Mouse (Mus musculus) right cerebral cortex, postnatal 4 days (tissue): ENCODE measurements around the gene Ptprq.

Experiments used
- DNase-seq: peaks from one replicate; pipeline ENCODE4 v3.0.0-alpha.2; 2022

The Ptprq gene

DNA sequence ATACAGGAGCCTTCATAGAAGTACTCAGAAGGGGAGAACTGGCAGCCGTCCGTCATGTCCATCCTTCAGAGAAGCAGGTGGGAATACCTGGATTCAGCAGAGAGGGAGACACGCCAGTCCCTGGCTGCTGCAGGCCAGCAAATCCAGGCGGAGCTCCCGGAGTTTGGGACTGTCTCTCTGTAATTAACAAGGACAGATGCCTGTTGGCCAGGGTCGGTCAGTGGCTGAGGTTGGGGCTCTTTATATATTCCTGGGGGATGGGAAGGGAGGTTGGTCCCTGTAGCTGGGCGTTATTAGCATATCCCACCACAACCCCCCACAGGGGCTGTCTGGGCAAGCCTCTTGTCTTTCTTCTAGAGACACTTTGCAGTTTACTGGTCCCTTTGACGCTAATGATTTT is 234.0 kb downstream of the Ptprq start, which contains the start of gene Myf5:
Gene Myf5, minus strand, starts transcription at position 265 of the 400 bp plus-strand sequence.
- no peak for DNase-seq

DNA sequence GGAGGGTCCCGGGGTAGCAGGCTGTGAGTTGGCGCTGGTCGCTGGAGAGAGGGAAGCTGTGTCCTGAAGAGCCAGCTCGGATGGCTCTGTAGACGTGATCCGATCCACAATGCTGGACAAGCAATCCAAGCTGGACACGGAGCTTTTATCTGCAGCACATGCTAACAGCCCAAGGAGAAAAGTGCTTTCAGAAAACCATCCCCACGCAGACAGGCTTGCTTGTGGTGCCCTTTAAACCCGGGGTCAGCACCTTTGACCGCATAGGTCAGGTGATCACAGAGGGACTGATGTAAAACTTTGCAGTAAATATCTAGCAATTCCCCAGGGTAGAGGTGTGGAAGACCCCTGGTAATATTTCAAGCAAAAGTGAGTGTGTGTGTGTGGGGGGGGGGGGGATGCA is 235.8 kb downstream of the Ptprq start:
- no peak for DNase-seq

DNA sequence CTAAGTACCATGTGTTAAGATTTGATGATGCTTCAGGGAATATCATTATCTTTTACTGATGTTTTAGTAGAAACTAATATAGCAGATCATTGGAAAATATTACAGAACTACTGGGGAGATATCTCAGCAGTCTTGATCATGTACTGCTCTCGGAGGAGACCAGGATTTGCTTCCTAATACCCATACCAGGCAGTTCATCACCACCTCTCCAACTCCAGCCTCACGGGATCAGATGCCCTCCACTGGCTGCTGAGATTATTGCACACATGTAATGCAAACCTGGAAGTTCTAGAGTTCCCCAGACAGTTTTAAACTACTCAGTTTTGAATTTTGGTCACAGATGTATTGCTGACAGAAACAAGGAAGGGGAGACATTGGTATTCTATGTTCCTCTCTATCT is 246.4 kb downstream of the Ptprq start:
- DNase-seq, result no peak

DNA sequence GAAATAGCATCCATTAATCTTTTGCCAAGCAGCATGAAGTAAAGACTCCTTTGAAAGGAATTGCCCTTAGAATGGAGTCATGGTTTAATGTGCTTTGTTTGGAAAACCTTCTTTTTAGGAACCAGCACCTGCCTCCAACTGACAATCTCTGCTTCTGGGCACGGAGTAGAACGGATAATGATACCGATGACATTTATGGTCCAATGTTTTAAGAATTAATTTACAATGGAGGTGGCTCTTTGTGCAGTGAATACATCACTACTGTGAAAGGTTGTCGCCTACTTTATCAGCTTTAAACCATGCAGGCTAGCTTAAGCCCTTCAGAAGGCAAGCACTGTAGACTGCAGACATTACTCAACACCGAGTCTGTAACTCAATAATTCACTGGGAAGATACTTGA is 248.1 kb downstream of the Ptprq start:
- DNase-seq, result no peak

DNA sequence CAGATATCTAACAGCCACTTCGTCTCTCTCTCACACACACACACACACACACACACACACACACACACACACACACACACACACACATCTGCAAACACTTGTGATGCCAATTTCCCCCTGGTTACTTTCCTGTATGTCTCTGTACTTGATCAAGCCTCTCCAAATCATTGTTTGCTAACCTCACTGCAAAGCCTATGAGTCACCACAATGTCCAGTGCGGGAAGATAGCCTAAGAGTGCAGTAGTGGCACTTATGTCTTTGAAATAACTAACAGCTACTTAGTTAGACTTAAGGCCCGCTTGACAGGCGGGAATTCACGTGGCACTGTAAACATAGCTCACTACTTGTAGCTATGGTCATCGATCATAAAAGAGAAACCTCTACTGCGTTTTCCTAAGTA is 252.0 kb downstream of the Ptprq start:
- DNase-seq, result no peak
